Mouse (Mus musculus): ENCODE results near the gene Ankrd40.

- TF ChIP-seq POLR2A (IDR thresholded peaks at IDR 0.05; ENCODE audit: low read depth, low read length) (no peak), CTCF (IDR thresholded peaks at IDR 0.05; ENCODE audit: extremely low read depth, insufficient read length, insufficient replicate concordance, low read depth, low read length) (no peak)
Measured at GRCm38 (mm10) chr11:94285886-94286574, 41.8 kb upstream of the Ankrd40 start.

Data from small intestine, adult 2 months (tissue).